Mouse (Mus musculus): Measurements from ENCODE around the gene Nudt2.
A peak's percentile ranks its signal among the peaks of the same experiment; 100 is the strongest.

- peak; percentile 99 for TF ChIP-seq CTCF (conservative IDR thresholded peaks at IDR 0.05; ENCODE audit: low read length)
- no peak for TF ChIP-seq NANOG (IDR thresholded peaks at IDR 0.05; ENCODE audit: borderline replicate concordance, low read length)
- no peak for TF ChIP-seq POU5F1 (IDR thresholded peaks at IDR 0.05; ENCODE audit: borderline replicate concordance, low read length)
Observed at GRCm38 (mm10) chr4:41522788-41523187, 57.8 kb downstream of the Nudt2 start.
